Mouse (Mus musculus): ENCODE data around the gene Gli2.

The Gli2 gene

GRCm38 (mm10) chr1:119051938-119052551, 1.4 kb downstream of the Gli2 start:
- in situ Hi-C loops (cut with MboI, MseI), result no loop called here

- in situ Hi-C loops (cut with MboI, MseI), result no loop called here
These were observed 2.1 kb downstream of the Gli2 start for GRCm38 (mm10) chr1:119051192-119051937.

GRCm38 (mm10) chr1:119049812-119050615, 3.4 kb downstream of the Gli2 start:
- in situ Hi-C loops (cut with MboI, MseI), result loop anchor here in 1 of 2 experiments (25.0 kb wide), 1 partner anchor 1712 kb away; no protein-coding TSS in a partner anchor

GRCm38 (mm10) chr1:119048988-119049387, 4.4 kb downstream of the Gli2 start:
- in situ Hi-C loops (cut with MboI, MseI), result loop anchor here in 1 of 2 experiments (25.0 kb wide), 1 partner anchor 1713 kb away; no protein-coding TSS in a partner anchor

GRCm38 (mm10) chr1:119048547-119048946, 4.9 kb downstream of the Gli2 start:
- in situ Hi-C loops (cut with MboI, MseI), result loop anchor here in 1 of 2 experiments (25.0 kb wide), 1 partner anchor 1714 kb away; no protein-coding TSS in a partner anchor

- in situ Hi-C loops (cut with MboI, MseI), result loop anchor here in 1 of 2 experiments (25.0 kb wide), 1 partner anchor 1715 kb away; no protein-coding TSS in a partner anchor
These were observed 5.7 kb downstream of the Gli2 start for GRCm38 (mm10) chr1:119047462-119048371.

GRCm38 (mm10) chr1:119038436-119038835, 15.0 kb downstream of the Gli2 start:
- in situ Hi-C loops (cut with MboI, MseI), result loop anchor here in 1 of 2 experiments (25.0 kb wide), 1 partner anchor 1724 kb away; no protein-coding TSS in a partner anchor

- in situ Hi-C loops (cut with MboI, MseI), result loop anchor here in 1 of 2 experiments (25.0 kb wide), 1 partner anchor 1726 kb away; no protein-coding TSS in a partner anchor
These were observed 17.5 kb downstream of the Gli2 start for GRCm38 (mm10) chr1:119035931-119036330.

- in situ Hi-C loops (cut with MboI, MseI), result loop anchor here in 1 of 2 experiments (25.0 kb wide), 1 partner anchor 1727 kb away; no protein-coding TSS in a partner anchor
These were observed 18.1 kb downstream of the Gli2 start for GRCm38 (mm10) chr1:119035301-119035700.

- in situ Hi-C loops (cut with MboI, MseI), result loop anchor here in 1 of 2 experiments (25.0 kb wide), 1 partner anchor 1728 kb away; no protein-coding TSS in a partner anchor
These were observed 19.2 kb downstream of the Gli2 start for GRCm38 (mm10) chr1:119034163-119034705.

- in situ Hi-C loops (cut with MboI, MseI), result loop anchor here in 1 of 2 experiments (25.0 kb wide), 1 partner anchor 1729 kb away; no protein-coding TSS in a partner anchor
These were observed 19.8 kb downstream of the Gli2 start for GRCm38 (mm10) chr1:119033450-119034162.

GRCm38 (mm10) chr1:119031185-119031584, 22.2 kb downstream of the Gli2 start:
- in situ Hi-C loops (cut with MboI, MseI), result loop anchor here in 1 of 2 experiments (25.0 kb wide), 1 partner anchor 1731 kb away; no protein-coding TSS in a partner anchor

GRCm38 (mm10) chr1:119025647-119026358, 27.6 kb downstream of the Gli2 start:
- in situ Hi-C loops (cut with MboI, MseI), result loop anchor here in 1 of 2 experiments (25.0 kb wide), 1 partner anchor 1736 kb away; no protein-coding TSS in a partner anchor

- in situ Hi-C loops (cut with MboI, MseI), result no loop called here
These were observed 31.1 kb downstream of the Gli2 start for GRCm38 (mm10) chr1:119022311-119022710.

GRCm38 (mm10) chr1:119020092-119020491, 33.3 kb downstream of the Gli2 start:
- in situ Hi-C loops (cut with MboI, MseI), result no loop called here

GRCm38 (mm10) chr1:119019056-119019455, 34.4 kb downstream of the Gli2 start:
- in situ Hi-C loops (cut with MboI, MseI), result no loop called here

GRCm38 (mm10) chr1:119016866-119017265, 36.6 kb downstream of the Gli2 start:
- in situ Hi-C loops (cut with MboI, MseI), result no loop called here

- in situ Hi-C loops (cut with MboI, MseI), result no loop called here
These were observed 38.3 kb downstream of the Gli2 start for GRCm38 (mm10) chr1:119015108-119015507.

All from T-helper 17 cell (primary cell).